Mouse (Mus musculus) 3T3-L1 (cell line): Measurements from ENCODE around the gene Farp2.
"Not testable (repeated sequence)": the region's sequence is repeated elsewhere in the genome, so short reads cannot be mapped to it uniquely, and the experiment has no call there.

Experiments used
- DNase-seq: peaks from one replicate; pipeline ENCODE4 v3.0.0-alpha.2; 2015; ENCODE audit warnings: low read depth, low spot score

Gene Farp2

GRCm38 (mm10) chr1:93635091-93635579, 123.3 kb downstream of the Farp2 start:
- peak; percentile 44 for DNase-seq

DNA sequence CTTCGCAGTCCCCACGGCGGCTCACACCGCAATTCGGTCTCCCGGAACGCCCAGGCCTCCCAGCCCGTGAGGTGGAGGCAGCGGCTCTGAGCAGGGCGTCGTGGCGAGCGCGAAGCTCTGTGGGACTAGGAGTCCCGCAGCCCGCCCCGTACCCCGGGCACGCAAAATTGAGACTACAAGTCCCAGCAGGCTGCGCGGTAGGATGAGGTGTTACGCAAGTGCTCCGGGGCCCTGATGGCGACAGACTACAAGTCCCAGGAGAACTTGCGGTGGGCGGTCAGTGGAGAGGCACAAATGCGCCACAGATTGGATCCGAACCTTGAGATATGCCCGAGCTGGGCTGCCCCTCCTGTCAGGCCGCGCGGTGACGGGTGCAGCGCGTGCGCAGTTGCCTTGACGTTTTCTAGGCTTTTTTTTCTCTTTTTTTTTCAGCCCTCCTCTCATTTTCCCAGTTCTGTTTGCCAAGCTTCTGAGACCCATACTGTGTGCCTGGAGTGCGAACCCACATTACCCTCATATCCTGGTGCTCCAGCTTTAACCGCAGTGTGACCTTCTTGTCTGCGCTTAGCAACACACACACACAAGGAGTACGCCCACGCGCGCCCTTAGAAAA, 123.8 kb downstream of the Farp2 start:
- DNase-seq: peak; percentile 100

DNA sequence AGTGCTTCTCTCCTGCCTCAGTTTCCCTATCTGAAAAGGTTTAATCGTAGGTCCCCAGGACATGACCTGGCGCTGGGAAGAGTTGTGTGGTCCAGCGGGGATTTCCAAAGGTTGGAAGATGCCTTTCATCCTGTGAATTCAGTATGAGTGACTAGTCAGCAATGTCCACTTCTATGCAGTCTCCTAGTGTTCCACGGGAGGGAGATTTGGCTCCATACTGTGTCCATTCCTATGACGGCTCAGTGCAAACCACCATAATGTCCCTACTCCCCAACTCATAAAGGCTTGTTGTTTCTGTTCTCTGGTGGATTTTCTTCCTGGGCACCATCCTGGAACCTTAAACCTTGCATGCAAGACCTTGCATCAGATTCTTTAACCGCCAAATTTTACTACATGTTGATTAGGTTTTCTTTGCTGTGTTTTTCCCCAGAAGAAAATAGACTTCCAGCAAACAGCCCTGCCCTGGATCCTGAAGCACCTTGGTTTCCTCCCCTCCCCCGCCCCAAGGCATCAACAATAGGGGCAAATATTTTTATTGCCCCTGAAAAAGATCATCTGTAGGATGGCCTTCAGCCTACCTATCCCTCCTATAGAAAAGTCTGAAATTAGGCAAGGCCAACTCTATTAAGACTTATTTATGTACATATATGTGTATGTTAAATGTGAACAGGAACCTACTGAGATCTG, 124.5 kb downstream of the Farp2 start:
- DNase-seq: peak; percentile 69

DNA sequence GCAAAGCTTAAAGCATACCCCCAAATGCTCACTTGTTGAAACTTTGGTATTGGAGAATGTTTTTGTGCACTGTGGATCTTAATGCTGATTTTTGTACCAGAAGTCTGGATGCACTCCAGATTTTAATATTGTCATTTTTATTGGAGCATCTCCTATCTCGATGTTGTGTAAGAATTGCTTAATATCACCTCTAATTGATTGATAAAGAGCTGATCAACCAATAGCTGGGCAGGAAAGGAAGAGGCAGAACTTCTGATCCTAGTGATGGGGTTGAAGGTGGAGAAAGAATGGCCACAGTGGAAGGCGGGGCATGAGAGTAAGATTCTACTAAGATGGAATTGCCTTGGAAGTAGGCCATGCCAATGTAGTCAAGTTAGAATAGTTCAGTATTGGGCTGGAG, 130.1 kb downstream of the Farp2 start:
- DNase-seq: no peak

DNA sequence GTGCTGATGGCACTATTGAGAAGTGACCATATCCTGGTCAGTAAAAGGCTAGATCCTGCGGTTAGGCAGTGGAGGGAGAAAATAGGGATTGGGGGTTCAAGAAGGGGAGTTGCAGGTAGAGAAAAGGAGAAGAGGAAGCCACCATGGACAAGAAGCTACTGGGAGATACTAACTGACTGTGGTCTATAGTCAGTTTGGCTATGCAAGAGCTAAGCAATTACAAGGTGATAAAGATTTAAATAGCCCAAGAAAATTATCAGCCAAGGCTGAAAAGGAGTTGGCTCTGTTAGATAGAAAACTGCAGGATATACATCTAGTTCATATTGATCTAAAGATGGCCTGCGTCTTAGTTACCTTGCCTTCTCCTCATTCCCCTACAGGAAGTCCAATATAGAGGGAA, 130.8 kb downstream of the Farp2 start:
- DNase-seq: no peak

- no peak for DNase-seq
Measured at GRCm38 (mm10) chr1:93649604-93650172, 137.8 kb downstream of the Farp2 start.

- DNase-seq: no peak
Measured at GRCm38 (mm10) chr1:93654275-93654674, 142.4 kb downstream of the Farp2 start.

DNA sequence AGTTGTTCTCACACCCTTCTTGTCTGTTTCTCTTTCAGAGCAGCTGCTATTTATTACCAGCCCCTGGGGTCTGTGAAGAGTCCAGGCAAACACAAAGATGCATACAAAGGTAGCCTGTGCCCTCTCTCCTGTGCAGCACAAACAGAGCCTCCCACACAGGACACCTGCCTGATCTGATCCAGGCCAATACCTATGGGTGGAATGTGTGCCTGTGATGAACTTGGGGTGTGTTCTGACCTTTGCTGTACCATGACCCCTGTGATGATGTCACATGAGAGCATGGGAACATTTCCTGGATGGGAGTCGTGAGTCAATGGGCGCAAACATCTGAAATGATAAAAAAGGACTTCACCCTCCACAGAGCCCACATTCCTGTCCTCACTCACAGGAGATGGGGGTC, 142.9 kb downstream of the Farp2 start:
- DNase-seq: no peak

- DNase-seq: peak; percentile 59
Measured at GRCm38 (mm10) chr1:93656325-93657024, 144.6 kb downstream of the Farp2 start.

DNA sequence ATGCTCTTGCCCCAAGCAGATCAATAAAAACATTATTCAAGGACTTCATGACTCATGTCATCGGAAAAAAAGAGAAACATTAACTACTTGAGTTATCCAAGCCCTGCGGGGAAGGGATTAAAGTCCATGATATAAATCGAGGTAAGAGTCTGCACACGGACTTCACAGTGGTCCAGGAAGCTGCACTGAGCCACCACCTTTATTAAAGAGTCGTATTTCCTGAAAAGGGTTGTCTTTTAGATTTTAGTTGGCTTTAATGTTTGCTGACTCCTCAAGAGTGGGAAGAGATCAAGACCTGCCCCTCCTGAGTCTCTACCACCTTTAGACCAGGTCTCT, 145.1 kb downstream of the Farp2 start:
- DNase-seq: no peak

GRCm38 (mm10) chr1:93658559-93658958, 146.7 kb downstream of the Farp2 start, which contains the start of gene Stk25:
TSS of gene Stk25 (minus strand) at chr1:93658659.
- not testable (repeated sequence) for DNase-seq

GRCm38 (mm10) chr1:93667760-93668400, 156.0 kb downstream of the Farp2 start:
- DNase-seq: no peak

GRCm38 (mm10) chr1:93668791-93669548, 157.1 kb downstream of the Farp2 start:
- peak; percentile 29 for DNase-seq

- DNase-seq: no peak
Measured at GRCm38 (mm10) chr1:93669941-93670340, 158.1 kb downstream of the Farp2 start.
